Mouse (Mus musculus): ENCODE measurements around the gene Tipin.
"Not testable (repeated sequence)": the region's sequence is repeated elsewhere in the genome, so short reads cannot be mapped to it uniquely, and the experiment has no call there.

Gene Tipin

DNA sequence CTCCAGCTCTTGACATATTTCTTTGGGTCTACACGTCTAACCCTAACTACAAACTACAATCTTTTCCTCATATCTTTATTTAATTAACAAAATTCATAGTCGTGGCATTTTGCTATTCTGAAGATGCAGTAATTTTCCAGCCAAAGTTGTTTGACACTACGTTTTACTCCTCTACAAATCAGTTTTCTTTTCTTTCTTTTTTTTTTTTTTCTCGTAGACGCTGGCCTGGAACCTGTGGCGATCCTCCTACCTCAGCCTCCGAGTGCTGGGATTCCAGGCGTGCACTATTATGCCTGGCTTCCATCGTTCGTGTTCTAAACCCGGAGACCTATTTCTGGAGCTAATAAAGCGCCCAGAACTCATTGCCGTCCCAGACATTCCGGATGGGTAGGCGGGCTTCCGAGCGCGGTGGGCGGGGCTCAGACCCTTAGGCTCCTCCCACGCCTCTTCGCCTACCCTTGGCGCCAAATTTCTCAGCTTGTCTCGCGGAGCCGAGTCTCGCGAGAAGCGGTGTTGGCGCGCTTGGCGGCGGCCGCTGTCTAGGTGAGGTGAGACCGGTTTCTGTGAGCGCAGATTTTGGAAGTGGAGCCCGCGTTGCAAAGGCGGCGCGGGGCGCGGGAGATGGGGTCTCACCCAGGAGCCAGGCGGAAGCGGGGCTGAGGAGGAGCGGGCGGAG lies at the start of gene Tipin:
Tipin (plus strand) TSS at position 477 of the 676 bp plus-strand sequence.
- peak; percentile 97 for DNase-seq

DNA sequence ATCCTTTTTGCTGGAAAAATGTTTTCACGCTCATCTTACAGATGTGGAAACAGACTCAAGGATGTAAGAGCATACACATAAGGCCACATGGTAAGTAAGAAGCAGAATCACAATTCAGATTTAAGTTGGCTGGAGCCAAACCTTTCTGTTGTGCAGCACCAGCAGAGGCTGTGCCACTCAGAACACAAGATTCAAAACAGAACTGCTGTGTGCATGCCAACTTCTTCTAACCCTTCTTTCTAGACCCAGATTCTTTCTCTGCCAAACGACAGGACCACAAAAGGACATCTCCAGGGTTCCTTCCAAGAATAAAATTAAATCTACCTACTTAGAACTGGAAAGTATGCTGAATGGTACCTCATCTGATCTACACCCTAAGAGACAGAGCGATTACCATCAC lies 49.7 kb upstream of the Tipin start:
- no peak for DNase-seq

GRCm38 (mm10) chr9:64232257-64232957 lies 49.0 kb upstream of the Tipin start:
- DNase-seq, result peak; percentile 5

GRCm38 (mm10) chr9:64233656-64234055 lies 47.7 kb upstream of the Tipin start:
- no peak for DNase-seq

DNA sequence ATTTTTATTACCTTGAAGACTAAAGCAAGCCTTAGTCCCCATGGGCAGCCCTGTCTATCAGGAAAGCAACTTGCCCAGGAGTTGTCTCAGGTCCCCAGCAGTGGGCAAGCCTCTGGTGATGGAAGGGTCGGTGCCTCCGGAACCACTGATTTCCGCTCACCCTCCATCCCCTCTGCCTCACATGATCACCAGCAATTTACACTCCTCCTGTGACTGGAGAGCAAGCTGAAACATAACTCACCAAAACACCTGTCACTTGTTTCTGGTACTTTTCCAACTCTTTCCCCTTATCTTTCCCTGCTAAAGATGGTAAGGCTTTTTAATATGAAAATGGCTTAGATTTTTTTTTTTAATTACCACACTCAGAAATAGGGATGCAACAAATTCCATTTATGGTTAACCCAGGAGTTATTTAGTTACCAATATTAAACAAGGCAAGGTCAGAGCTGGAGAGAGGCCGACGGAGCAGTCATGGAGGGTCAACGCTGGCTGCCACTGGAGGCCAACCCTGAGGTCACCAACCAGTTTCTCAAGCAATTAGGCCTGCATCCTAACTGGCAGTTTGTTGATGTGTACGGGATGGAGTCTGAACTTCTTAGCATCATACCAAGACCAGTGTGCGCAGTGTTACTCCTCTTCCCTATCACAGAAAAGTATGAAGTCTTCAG lies 46.5 kb upstream of the Tipin start, which contains the start of gene Uchl4:
Uchl4 (plus strand) TSS at position 434 of the 668 bp plus-strand sequence.
- DNase-seq, result no peak

- DNase-seq, result no peak
Measured at GRCm38 (mm10) chr9:64236056-64236455, 45.3 kb upstream of the Tipin start.

- DNase-seq, result no peak
Measured at GRCm38 (mm10) chr9:64240116-64240515, 41.3 kb upstream of the Tipin start.

DNA sequence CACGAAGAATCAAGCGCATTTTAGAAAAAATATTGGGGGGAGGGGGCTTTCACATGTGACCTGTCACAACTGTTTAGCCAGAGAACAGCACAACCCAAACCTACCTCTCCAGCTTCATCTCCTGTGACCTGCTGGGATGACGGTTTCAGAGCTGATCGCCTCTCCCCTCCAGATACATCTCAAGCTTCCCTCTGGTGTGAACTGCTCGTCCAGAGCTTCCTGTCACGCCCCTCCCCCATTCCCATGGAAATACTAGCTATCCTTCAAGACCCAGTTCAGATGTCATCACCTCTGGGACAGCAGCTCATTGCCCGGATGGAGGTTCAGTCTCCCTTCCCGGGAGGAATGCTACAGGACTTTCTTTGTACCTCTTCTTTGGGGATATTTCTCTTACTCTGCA lies 40.7 kb upstream of the Tipin start:
- DNase-seq, result no peak

DNA sequence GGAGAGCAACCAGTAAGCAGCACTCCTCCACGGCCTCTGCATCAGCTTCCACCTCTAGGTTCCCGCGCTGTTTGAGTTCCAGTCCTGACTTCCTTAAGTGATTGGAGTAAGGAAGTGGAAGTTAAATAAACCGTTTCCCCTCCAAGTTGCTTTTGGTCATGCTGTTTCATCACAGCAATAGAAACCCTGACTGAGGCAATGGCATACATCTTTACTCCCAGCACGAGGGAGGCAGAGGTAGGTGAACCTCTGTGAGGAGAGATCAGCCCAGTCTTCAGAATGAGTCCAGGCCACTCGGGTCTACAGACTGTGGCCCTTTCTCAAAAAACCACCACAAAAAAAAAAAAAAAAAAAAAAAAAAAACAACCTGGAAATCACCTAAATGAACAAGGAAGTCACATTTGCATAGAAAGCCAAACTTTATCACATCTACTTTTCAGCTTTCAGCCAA lies 39.0 kb upstream of the Tipin start:
- DNase-seq, result no peak

DNA sequence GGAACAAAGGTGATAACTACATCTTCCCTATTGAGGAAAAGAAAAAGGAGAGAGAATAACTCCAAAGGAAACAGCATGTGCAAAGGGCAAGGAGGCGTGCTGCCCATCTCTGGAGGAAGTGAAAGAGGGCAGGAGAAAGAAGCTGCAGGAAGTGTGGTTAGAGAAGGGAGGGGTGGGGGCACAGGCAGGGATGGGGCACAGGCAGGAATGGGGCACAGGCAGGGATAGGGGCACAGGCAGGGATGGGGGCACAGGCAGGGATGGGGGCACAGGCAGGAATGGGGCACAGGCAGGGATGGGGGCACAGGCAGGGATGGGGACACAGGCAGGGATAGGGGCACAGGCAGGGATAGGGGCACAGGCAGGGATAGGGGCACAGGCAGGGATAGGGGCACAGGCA lies 32.0 kb upstream of the Tipin start:
- no peak for DNase-seq

- no peak for DNase-seq
Measured at GRCm38 (mm10) chr9:64250111-64250730, 31.2 kb upstream of the Tipin start.

- DNase-seq, result peak; percentile 32
Measured at GRCm38 (mm10) chr9:64252591-64253020, 28.8 kb upstream of the Tipin start.

- peak; percentile 100 for DNase-seq
Measured at GRCm38 (mm10) chr9:64253021-64253904, 28.1 kb upstream of the Tipin start, which contains the start of gene Map2k1. Gene Map2k1 (minus strand): TSS chr9:64253631.

GRCm38 (mm10) chr9:64255422-64255821 lies 26.0 kb upstream of the Tipin start:
- DNase-seq, result no peak

GRCm38 (mm10) chr9:64256204-64256603 lies 25.2 kb upstream of the Tipin start:
- no peak for DNase-seq

DNA sequence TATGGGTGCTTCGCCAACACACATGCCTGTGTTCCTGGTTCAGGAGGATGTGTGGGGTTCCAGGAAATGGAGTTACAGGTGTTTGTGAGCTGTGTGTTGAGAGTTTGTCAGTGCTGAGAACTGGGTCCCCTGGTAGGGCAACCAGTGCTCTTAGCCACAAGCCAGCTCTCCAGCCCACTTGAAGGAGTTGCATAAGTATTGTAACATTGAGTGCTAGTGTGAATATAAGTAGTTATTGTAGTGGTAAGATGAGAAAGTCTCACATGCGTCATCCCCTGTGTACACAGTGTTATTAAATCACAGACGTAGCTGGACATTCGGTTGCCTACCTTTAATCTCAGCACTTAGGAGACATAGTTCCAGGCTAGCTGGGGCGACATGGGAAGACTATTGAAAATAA lies 21.5 kb upstream of the Tipin start:
- no peak for DNase-seq

- no peak for DNase-seq
Measured at GRCm38 (mm10) chr9:64261023-64261422, 20.4 kb upstream of the Tipin start.

- no peak for DNase-seq
Measured at GRCm38 (mm10) chr9:64264813-64265212, 16.6 kb upstream of the Tipin start.

GRCm38 (mm10) chr9:64267231-64267630 lies 14.2 kb upstream of the Tipin start:
- no peak for DNase-seq

GRCm38 (mm10) chr9:64268196-64268595 lies 13.2 kb upstream of the Tipin start:
- no peak for DNase-seq

- not testable (repeated sequence) for DNase-seq
Measured at GRCm38 (mm10) chr9:64268836-64269235, 12.5 kb upstream of the Tipin start.

- no peak for DNase-seq
Measured at GRCm38 (mm10) chr9:64271249-64271648, 10.1 kb upstream of the Tipin start.
